Mouse (Mus musculus) urinary bladder, postnatal 25 days (tissue): ENCODE data around the gene Olfr987.
"Not testable (repeated sequence)": the region's sequence is repeated elsewhere in the genome, so short reads cannot be mapped to it uniquely, and the experiment has no call there.

Source experiments
- DNase-seq: peaks from one replicate; pipeline ENCODE4 v3.0.0; 2022; ENCODE audit warnings: low spot score

The Olfr987 gene

GRCm38 (mm10) chr2:85339215-85339614 lies at the start of gene Olfr987:
Gene Olfr987 (minus strand): TSS chr2:85339315.
- DNase-seq, result not testable (repeated sequence)

- not testable (repeated sequence) for DNase-seq
These were observed 24.0 kb upstream of the Olfr987 start, which contains the start of gene Olfr988 for GRCm38 (mm10) chr2:85363127-85363526. Gene Olfr988 (minus strand): TSS chr2:85363227.

- DNase-seq, result no peak
These were observed 857 bp upstream of the Olfr987 start for GRCm38 (mm10) chr2:85339972-85340371.

- no peak for DNase-seq
These were observed 20.0 kb downstream of the Olfr987 start for GRCm38 (mm10) chr2:85319106-85319505.

- no peak for DNase-seq
These were observed 53.7 kb downstream of the Olfr987 start for GRCm38 (mm10) chr2:85285406-85285805.

GRCm38 (mm10) chr2:85284626-85285025 lies 54.5 kb downstream of the Olfr987 start:
- no peak for DNase-seq

- no peak for DNase-seq
These were observed 55.3 kb downstream of the Olfr987 start for GRCm38 (mm10) chr2:85283631-85284466.

GRCm38 (mm10) chr2:85281023-85281422 lies 58.1 kb downstream of the Olfr987 start:
- no peak for DNase-seq
